Comparison of ENCODE assay signal across 1 mouse cellular context in the genomic region with DNA sequence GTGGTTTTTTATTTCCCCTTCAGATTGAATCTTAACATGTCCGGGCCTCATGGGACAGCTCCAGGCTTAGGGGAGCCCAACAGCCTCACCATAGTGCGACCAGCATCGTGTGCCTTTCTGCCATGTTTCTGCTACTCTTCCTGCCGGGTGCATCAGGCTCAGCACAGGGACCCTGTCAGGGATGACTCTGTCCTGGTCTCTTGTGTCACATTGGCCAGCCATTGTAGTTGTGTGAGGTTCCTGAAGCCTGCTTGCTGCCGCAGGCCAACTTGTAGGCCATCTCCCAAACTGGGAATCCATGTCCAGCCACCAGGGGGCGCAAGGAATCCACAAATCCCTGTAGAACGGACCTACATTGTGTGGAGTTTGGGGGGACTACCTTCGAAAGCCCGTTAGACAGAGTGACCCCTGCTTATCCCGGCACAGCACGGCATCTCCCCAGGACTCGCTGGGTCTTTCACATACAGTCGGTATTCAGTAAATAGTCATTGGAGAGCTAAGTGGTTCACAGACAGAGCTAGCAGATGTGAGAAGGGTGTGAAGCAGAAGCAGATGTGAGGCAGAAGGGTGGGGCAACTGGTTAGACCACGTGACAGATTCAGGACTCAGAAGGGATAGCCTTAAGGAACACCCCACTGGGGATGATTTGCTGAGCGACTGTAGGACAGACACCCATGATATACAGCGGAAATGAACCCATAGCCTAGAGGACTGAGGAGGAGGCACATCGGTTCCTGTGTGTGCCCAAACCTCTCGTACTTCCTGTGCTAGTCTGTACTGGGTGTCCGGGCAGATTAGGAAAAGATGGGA.
TF ChIP-seq lines count a peak whose summit lies in the region.

No protein-coding gene starts in this region.

TF ChIP-seq in MEL, 35 proteins besides CTCF, POLR2A, EP300 and RAD21 (continued from another document):
- TF ChIP-seq USF2 (IDR thresholded peaks at IDR 0.05; ENCODE audit: borderline replicate concordance in 1 of 2, insufficient read depth in 1 of 2, low read depth in 1 of 2, low read length in 2 of 2) (peak in 1 of 2 experiments; percentile 45; a peak in 1 of 4 replicates), ZKSCAN1 (IDR thresholded peaks at IDR 0.05; ENCODE audit: low read depth, low read length) (no peak), POLR2AphosphoS2 (IDR thresholded peaks at IDR 0.05; ENCODE audit: low read length) (0 out of 2 replicates have a peak, but pooled peaks have one; percentile 21), ETS1 (IDR thresholded peaks at IDR 0.05; ENCODE audit: low read depth, low read length) (no peak)
